Mouse (Mus musculus) gastrocnemius, adult 8-10 months (tissue): ENCODE measurements around the gene Fam90a1b. TPM values are rescaled to one million over a fixed set of nuclear protein-coding genes. Genes with fewer than 3 reads are reported as not detected.
"Not testable (repeated sequence)": the region's sequence is repeated elsewhere in the genome, so short reads cannot be mapped to it uniquely, and the experiment has no call there.

Experiments
- DNase-seq, 2 experiments: peaks; one replicate each; pipeline ENCODE4 v3.0.0; 2022; ENCODE audit warnings: low spot score in 2 of 2
- microRNA-seq: library from miRNA; unstranded; fragments of <30 nt; microRNA quantifications from one replicate; pipeline ENCODE4 v1.2.0, GENCODE M21; 2022
- total RNA-seq, 4 experiments: library from RNA; stranded (reverse); gene quantifications; 2 replicates each; pipeline ENCODE4 v1.2.4; 2022

Gene Fam90a1b
- not detected for total RNA-seq

DNA sequence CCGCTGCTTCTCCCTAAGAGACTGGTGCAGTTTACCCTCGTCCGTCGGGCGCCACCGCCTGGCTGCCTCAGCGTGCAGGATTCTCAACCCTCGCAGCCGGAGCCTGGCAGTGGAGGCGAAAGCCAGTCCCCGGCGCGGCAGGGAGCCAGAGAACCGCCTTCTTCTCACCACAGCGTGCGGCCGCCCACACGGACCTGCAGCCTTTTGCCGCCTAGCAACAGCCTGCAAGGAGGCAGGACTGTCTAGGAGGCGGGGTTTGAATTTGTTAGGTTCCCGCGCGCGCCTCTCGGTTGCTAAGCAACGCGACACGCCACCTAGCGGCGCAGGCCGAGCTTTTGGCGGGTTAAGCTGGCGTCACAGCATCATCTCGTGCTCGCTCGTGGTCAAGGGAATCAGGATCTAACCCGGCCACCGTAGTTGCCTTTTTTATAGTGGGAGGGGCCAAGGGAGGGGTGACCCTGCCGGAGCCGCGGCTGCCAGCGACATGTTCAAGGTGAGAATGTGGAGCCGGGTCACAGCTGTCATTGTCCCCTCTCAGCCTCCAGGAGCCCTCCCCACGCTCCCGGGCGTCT is at the start of gene Fam90a1b, which contains the start of gene Apoo:
Fam90a1b (minus strand) TSS at position 108 of the 572 bp plus-strand sequence.
Apoo (plus strand) TSS at position 448 of the 572 bp plus-strand sequence.
- peak; percentile 92 to 94 for DNase-seq

DNA sequence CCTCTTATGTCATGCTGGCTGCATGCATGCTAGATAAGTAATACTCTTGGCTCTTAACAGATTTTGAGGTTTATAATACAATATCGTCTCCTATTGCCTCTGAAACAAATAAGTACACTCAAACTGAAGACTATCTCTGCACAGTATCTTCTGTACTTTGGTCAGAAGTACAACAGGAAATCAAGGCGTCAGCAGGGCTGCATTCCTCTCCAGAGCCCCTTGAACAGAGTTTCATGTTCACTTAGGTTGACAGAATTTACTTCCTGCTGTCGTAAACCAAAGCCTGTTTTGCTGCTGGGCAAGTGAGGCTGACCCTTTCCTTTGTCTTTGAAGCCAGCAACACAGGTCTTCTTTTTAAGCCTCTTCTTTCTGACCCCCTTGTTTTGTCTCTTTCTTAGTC is 42.4 kb upstream of the Fam90a1b start:
- no peak for DNase-seq

DNA sequence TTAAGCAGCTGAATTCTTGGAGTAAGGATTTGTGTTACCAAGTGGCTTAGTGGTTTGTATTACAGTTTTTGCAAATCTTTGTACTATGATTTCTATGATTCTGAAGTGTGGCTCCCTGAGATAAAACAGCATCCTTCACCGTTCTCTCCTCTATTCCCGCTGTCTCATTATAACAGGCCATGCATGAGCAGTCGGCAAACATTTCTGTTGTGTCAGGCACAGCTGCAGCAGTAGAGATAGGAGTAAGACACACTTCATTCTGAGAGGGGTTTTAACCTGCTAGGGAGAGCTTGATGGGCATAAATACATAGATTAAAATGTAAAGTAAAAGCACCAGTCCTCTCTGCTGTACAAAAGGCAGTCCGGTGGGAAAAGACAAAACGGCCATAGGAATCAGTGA is 12.2 kb upstream of the Fam90a1b start:
- no peak for DNase-seq

DNA sequence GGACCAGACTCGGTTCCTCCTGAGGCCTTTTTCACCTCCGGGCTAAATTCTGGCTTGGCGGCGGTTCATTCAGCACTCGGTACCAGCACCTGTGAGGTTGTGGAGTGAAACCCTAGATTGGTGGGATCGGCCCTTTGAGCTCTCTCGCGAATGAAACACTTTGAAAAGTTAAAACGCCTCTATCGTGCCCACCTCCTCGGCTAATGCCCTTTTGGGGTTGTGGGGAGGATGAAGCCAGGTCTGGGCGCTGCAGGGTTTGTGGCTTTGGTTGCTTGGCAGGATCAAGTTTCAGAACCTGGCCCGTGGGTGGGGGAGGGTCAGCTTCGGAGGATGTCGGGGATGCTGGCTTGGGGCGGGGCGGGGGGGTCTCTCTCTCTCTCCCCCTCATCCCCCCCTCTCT is 671 bp upstream of the Fam90a1b start:
- DNase-seq, result peak; percentile 3 to 24

DNA sequence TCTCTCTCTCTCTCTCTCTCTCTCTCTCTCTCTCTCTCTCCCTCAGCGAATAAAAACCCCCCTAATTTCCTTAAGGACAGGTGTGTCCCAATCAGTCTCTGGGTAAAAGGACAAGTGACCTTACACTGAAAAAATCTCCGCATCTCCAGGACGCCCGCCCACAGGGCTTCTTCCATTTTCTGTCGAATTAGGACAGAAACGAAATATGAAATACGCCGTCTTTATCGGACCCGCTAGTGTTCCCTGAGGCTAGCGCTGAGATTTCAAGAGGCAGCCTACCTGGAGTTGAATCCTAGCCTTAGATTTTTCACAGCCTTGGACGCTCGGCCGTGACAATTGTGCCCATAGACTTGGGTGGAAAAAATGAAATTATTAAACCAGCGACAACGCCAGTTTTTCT is 548 bp downstream of the Fam90a1b start:
- no peak for DNase-seq

DNA sequence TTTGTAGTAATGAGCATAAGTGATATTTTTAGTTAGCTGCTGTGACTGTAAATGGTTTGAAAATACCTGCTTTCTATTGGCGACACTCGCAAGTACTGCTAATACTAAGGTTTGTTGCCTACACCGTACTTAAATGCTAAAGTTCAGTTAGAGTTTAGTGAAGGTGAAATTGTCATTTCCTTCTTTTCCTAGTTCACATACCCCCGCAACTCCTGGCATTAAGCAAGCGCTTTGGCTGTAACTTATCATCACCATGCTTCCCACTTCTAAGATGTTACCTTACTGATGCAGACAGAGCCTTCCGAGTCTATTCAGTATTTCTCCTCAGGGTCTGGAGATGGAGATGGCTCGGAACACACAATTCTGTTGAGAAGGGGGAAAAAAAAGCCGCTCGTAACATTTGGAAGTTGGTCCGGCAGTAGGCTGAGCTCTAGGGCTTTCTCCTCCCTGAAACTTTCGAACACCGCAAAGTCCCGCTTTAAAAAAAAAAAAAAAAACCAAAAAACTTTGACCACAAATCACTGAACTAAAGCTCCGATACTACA is 1.1 kb downstream of the Fam90a1b start:
- no peak for DNase-seq

DNA sequence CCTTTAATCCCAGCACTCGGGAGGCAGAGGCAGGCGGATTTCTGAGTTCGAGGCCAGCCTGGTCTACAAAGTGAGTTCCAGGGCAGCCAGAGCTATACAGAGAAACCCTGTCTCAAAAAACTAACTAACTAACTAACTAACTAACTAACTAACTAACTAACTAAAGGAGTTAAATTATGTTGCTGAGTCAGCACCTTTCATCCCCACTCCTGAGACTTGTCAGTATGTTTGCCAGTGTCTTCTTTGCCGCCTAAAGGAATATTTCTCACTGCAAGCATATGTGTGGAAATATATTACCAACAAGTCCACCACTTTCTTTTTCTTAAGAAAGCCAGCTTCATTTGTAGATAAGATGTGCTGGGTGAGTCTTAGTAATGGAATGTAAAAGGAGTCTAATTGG is 22.9 kb downstream of the Fam90a1b start:
- not testable (repeated sequence) for DNase-seq

- DNase-seq, result no peak
These were observed 45.3 kb downstream of the Fam90a1b start for GRCm38 (mm10) chrX:94321036-94321902.

Small RNAs within 50 kb of the gene (microRNA-seq; reads per million reads assigned to microRNA genes)
- gene Gm44477, result not detected

Other genes with a start within 250 kb of the Fam90a1b start
- 10 to 100 TPM; 18.5 to 21.5 (median 19.0) TPM for gene Zfx, start 243.1 kb downstream of the Fam90a1b start, total RNA-seq
- 100 to 1,000 TPM in 2 of 4 experiments, 10 to 100 TPM in 2; 79.7 to 155 (median 99.2) TPM for gene Eif2s3x, start 153.9 kb downstream of the Fam90a1b start, total RNA-seq
- 1 to 10 TPM; 4.6 to 5.4 (median 4.7) TPM for gene Klhl15, start 132.2 kb downstream of the Fam90a1b start, total RNA-seq
- gene Apoo, start 340 bp upstream of the Fam90a1b start, total RNA-seq, result 100 to 1,000 TPM; 167 to 199 (median 180) TPM
- gene Maged1, start 175.4 kb upstream of the Fam90a1b start, total RNA-seq, result 10 to 100 TPM; 10.6 to 16.0 (median 13.1) TPM